Mouse (Mus musculus) R1 (cell line): ENCODE data around the gene Slc51a.

Experiments
- DNase-seq: peaks from one replicate; pipeline ENCODE4 v3.0.0-alpha.2; 2018; ENCODE audit warnings: low read depth, low spot score

Gene Slc51a

DNA sequence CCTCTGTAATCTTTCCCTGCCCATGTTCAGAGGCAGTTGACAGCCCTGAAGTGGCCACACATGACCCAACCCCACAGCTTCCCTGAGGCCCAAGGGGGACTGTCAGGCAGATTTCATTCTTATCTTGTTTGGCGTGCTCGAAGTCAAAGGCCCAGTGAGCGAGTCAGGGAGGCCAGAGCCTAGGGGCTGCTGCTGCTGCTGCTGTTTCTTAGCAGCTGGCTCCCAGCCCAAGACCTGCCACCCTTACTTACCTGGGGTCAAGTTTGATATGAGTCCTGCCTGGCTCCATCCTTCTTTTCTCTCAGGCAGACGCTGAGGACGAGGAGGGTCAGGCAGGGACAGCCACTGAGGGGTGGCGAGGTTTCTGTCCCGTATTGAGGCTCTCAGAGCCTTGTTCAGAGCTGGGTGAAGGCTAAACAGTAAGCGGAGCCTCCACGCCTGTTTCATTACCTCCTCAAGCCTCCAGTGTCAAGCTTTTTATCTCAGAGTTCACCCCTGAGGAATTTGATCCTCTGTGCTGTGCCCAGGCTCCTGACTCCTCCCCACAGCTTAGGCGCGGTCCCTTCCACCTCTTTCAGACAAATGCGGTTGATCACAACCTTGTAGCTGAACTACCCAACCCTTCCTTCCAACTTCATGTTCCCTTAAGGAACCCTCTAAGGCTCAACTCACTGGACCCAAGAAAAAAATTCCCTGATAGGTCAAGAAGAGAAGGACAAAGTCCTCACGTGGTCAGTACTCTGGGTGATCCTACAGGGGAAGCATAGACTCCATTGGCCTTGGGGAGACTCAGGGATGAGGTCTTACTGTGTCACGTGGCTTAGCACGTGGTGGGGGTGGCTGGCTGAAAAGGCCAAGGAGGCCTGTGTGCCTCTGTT lies at the start of gene Slc51a:
TSS of gene Slc51a (minus strand) at position 646 of the 878 bp plus-strand sequence.
- peak; percentile 49 for DNase-seq

DNA sequence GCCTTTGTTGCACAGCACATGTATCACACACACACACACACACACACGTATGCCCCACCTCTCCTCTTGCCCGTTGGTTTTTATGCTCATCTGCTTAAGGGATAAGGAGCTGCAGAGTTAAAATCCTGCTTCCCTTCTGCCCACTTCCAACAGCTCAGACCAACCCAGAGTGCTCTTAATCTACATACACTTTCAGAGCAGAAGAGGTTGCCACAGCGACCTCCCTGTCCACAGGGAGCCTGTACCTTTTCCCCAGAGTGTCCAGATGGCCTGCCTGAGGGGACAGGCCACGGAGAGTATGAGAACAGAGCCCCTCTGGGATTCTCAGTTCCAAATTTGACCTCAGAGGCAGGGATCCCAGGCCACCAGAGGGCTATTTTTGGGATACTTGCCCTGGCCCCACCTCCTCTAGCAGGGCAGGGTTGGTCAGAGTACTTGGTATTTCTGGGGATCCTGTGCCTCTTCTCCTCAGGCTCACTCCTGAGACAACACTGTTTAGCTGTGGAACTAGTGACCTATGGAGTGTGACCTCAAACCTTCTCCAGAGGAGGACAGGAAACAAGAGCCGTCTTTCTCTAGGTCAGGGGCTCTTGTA lies 47.6 kb upstream of the Slc51a start:
- no peak for DNase-seq

DNA sequence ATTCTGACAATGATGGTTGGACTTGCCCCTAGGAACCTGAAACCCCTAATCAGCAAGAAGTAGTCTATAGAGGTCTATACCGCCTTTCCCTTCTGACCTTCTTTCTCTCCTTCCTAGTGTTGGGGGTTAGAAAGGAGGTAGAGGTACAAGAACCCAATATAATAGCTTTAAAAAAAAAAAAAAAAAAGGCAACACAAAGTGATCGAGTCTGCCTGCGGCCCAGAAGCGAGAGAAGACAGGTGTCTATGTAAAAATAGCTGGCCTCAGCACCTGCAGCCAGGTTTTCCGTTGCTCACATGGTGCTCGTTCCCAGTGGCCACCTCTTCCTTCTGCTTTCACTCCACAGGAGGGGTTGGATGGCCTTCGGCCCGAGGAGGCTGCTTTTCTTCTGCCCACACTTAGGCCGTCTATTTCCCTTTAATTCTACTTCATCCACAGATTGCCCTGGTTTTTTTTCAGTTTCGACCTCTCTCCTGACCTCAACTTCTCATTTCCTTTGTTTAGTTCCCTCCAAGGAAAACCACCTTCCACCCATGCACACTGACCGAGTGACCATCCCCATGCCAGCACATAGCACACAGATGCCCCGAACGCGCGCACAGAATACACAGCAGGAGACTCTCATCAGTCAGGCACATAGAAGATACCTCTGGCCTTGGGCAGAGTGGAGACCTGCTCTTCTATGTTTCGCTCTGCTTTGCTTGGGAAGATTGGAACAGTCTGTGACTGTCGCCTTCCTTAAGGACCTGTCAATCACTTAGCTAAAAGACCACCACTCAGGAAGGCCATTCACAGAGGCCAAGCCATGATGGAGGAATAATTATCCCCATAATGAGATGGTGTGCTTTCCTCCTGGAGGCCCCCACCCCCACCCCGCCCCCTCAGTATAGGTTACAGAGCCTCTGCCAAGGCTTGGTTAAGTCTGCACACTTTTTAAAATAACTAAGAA lies 45.5 kb upstream of the Slc51a start:
- no peak for DNase-seq

DNA sequence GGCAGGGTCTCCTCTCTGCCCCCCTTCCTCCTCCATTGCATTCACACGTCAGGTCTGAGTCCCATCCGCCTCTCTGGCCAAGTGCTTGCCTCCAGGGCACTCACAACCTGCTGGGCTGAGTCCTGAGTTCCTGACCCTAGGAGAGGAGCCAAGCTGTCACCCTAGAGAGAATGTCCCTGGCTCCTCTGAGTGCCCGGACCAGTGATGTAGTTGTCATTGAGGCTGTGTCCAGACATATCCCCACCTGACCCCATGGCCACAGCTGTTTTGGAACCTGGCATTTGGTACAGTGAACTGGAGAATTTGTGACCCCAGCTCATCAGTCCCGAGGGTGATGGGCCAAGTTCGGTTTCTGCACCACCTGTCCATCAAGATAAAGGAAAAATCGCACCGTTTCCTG lies 39.2 kb upstream of the Slc51a start:
- no peak for DNase-seq

DNA sequence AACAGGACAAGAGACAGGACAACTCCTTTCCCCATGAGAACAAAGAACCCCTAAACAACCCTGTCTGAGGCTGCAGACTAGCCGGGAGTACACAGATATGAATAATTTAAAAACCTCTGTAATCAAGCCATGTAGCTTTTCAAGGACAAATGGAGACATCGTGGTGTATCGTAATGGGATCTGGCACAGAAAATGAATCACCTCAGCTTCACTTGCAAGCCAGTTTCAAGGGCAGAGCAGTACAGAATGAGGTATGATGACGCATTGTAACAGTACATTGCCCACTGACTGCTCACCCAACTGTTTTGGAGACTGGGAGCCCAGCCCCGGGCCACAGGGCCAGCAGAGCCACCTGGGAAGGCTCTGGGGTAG lies 36.6 kb upstream of the Slc51a start:
- DNase-seq, result no peak

DNA sequence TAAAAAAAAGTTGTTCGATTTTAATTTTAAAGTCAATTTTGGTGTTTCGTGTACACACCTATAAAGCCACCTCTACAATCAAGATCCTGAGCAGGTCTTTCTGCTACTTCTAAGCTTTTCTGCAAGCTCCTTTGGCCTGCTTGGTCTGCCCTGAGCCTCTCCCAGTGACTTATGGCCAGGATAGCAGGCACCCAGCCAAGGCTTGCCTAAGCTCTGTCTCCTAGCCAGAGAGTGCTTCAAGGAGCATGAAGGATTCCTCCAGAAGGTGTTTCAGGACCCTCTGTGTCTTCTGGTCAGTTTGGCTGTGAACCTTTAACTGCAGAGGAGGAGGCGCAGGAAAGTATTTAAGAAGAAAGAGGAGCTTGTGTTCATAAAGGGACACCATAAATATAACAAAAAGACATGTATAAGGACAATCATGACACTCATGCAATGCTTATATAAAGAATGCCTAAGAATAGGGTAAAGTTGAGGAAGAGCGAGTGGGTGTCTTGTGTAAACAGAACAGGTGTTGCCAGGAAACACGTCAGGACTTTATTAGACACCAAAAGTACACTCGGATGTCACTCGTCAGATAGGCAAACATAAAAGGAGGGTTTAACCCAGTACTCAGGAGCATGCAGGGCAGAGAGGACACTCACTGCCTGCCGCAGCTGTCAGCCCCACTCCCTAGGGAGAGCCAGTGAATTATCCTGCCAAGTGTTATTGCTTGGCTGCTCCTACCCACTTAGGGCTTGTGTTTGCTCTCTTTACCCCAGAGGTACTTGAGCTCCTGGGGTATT lies 36.0 kb upstream of the Slc51a start:
- DNase-seq, result no peak

DNA sequence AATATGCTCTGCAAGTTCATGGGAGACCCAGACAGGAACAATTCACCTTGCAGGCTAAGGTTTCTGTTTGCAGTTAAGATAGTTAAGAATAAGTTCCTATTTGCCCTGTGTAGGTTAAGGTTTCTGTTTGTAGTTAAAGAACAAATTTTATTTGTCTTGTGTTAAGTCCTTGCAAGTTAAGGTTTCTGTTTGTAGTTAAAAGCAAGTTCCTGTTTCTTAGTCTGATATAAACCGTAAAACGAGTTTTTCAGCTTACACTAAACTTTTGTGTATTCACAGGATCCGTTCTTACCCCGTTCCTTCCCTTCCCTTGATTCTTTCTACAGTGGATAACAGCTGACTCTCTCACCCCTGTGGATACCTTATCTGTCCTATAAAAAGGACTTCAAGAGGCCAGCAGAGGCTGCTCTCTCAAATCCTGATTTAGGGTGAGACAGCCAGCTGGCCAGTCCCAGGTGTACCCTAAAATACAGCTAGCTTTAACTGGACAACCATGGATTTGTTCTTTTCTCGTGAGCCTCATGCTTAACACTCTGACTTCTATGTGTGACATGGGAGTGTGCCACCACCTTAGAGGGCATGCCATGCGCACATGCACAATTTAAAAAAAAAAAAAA lies 35.0 kb upstream of the Slc51a start:
- DNase-seq, result no peak

DNA sequence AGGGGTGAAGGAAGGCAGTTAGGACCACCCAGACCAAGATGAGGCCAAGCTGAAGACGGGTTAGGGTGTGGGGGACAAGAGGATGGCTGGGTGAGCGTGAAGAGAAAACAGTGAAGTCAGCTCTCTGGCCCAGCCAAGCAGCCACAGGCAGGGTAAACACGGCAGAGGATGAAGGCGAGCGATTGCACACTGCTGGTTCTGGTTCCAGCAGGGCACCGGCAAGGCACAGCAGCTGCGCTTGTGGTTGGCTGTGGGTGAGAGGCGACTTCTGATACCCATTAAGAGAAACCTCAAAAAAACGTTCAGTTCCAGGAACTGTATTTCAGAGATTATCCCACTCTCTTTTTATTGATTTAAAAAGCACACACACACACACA lies 32.7 kb upstream of the Slc51a start:
- DNase-seq, result no peak

DNA sequence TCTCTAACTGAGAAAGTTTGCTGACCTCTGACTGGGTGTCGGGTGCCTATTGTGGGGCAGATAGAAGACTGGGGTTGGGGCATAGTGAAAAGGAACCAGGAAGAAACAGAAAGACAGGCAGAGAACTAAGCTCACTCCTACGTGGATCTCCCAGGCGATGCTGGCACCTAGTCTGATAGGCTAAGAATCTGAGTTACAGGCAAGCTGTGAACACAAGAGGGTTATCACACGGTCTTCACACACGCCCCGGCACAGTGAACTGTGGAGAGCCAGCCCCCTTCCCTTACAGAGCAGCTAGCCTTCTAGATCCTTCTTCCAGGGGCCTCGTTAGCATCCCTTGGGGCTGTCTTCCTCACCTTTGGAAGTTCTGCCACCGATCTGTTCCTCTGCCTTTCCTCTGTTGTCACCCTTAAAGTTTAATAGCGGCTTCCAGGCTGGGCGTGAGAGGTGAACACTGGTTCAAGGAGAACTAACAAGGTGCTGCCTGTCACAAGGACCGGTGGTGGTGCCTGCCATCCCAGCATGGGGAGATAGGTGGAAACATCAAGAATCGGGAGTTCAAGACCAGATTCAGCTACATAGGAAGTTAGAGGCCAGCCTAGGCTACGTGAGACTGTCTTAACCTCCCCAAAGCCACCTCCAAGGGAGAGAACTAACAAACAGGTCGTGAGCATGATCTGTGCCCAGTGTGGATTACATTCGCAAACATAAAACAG lies 32.1 kb upstream of the Slc51a start:
- no peak for DNase-seq

DNA sequence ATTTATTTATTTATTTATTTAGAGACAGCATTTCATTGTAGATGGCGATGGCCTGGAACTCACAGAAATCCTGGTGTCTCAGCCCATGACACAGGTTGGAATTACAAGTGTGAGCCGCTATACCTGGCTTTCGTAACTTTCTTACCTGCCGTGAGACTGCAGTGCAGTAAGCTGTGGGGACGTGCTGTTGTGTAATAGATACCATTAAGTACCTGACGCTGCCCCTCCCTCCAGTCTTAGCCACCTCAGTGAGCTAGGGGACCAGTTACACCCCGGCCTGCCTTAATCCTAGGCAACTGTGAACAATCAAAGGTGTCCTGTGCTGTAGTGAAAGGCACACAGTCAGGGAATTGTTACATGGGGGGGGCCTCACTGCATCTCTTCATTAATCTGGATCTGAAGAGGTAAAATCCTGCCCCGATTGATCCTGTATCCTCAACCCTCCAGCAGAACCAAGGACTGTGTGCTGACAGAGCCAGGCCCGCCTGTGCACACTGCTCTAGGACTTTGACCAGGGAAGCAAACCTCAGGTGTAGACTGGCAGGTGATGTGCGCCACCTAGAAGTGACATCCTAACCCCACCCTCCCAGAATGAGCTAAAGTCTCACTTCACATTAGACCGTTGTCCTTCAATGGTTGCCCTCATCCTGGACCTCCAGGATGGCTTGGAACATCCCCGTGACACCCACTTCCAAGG lies 30.3 kb upstream of the Slc51a start:
- DNase-seq, result no peak

DNA sequence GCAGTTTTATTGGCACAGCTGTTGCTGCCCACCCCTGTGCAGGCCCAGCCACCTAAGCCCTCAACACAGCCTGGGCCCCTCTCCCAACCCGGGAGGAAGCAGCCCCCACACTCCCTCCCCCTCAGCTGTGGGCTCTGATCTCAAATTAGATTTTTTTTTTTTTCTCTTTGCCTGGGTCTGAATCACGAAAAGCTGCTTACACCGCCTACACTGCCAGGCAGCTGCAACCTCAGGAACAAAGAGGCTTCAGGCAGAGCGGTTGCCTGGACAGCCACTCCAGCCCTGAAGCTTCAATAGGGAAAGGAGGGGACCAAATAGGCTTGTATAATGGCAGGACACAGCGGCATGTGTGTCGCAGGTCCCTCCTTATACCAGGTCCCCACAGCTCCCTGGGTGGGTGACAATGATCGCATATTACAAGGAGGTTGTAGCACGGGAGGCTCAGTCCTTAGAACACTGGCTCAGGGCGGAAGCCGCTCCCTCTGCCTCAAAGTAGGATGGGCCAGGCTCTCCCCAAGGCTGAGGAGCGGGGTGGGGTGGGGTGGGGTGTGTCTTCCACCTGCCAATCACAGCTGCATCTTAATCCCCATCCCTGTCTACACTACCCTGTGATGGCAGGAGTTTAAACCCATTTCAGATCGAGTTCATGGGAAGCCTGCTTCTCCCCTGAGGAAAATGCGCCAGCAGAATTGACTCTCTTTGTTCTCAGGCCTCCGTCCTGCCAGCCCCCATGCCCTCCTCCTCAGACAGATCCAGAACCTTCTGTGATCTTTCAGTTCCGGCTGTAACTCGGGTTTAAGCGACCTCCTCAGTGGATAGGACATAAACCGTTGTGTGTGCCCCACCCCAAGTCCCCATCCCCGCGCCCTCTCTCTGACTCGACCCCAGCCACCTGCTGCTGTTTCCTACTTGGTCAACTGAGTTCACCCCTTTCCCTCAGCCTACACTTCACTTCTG lies 28.6 kb upstream of the Slc51a start:
- DNase-seq, result peak; percentile 92

DNA sequence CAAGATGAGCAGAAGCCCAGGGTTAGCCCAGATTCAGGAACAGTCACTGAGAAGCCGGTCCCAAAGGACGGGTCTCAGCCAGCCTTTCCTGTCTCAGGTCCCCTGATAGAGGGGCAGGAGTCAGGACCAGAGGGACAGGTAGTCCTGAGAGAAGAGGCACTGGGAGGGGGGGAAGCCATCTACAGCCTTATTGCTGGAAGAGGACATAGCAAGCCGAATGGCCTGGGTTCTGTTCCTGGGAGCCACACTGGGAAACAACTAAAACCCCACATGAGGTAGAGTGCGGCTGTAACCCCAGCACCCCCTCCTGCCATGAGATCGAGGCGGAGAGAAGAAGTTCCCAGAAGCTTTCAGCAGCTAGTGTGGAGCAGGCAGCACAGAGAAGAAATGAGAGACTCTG lies 26.3 kb upstream of the Slc51a start:
- DNase-seq, result no peak

DNA sequence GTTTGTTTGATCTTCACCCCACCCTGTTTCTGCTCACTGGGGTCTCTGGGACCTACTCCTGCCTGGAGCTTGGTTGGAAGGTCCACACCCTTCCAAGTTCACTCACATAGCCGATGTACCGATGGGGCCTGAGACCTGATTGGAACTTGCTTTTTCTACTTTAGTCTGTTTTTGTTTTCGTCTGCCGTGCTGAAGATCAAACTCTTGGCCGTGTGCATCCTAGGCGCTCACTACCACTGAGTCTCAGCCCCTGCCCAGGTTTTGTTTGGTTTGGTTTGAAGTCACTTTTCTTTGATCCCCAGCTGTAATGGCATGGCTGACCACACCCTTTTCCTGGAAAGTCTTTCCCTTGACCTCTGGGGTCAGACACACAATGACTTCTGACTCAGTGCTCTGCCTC lies 25.7 kb upstream of the Slc51a start:
- peak; percentile 76 for DNase-seq

DNA sequence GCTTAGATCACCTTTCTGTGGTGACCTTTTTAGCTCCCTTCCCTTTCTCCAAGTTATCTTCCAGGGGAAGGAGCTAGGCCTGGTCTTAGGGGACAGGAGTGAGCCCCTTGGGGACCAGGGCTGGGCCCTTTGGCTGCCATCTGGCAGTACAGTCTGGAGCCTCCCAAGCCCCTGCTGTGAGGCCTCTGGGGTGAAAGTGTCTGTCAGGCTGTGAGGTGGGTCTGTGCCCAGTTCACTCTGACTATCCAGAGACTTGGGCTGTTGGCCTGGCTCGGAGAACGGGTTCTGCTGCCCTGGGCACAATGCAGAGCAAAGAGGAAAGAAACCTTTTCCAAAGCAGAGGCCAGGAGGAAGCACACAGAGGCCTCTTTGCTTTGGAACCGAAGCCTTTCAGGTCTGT lies 25.2 kb upstream of the Slc51a start:
- DNase-seq, result no peak

DNA sequence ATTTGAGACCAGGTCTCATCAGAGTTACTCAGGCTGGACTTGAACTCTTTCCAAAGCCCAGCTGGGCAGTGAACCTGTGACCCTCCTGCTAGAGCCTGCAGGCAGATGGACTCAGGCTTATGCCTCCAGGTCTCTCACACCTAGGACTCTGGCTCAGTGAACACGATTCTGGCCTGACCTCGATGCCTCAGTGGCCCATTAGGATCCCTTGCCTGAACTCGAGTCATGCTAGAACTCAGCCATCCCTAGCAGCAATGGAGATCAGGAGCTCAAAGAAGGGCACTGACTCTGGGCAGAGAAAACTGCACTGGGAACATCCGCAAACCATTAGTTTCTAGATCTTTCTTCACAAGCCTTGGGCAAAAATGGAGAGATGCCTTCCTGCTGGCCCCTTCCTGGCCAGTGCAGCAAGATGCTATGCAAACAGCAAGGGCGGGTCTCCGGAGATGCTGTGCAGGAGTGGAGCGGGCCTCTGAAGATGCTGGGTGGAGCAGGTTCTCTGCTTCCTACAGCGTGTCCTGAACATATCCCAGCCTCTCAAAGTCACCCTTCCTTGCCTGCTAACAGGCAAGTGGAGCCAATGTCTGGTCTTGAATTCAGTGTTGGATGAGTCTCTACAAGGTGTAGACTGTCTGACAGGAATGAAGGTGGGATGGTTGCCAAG lies 24.3 kb upstream of the Slc51a start:
- peak; percentile 36 for DNase-seq

DNA sequence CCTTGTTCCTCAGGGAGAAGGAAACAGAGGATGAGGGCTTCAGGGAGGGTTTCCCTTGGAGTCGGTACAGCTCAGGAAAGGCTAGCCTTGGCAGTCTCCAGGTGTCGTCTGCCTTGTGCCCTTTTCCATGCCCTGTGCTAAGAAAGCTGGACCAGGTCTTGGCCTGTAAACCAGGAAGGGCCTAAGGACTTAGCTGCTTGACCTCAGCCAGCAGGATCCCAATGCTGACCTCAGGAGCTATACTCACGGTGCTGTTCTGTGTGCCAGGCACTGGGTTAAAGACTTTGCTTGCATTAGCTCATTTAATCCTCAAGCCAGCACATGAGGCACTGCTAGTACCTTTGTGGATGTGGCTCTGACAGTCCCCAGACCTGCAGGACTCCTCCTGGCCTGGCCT lies 23.7 kb upstream of the Slc51a start:
- no peak for DNase-seq

DNA sequence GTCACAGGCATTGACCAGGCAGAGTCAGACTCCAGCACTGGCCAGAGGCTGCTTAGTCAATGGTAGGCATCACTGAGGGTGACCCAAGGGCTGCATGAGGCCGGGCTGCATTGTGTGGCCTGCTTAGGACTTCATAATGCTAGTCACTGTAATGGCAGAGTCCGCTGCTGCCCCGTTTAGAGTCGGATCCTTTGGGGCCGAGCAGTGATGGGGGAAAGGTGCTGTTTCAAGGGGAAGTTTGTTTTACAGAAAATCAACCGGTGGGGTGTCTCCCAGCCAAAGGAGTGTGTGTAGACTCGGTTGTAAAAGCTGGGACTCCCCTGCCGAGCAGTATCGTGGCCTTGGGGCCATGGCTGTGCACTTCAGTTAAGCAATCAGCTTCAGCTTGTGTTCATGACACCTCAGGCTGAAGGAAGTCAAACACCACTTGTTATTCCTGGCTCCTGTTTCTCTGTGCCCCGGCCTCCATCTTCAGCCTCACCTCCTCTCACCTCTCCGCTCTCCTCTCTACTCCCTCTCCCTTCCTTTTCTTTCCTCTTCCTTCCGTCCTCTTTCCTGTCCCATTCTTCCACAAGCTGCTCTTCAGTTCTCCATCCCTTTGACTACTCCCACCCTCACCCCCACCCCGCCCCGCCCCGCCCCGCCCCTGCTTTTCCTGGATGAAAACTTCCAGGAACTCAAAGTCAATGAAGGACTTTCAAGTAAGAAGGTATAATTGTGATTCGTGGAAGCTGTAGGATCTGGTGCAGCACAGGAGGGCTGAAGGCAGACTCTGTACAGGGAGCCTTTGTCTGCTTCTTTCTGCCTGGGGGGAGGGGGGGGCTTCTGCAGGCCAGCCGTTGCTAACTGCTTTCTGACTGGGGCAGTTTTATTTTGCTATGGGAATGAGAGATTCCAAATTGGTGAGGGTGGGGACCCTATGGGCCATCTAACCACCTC lies 23.0 kb upstream of the Slc51a start:
- peak; percentile 91 for DNase-seq
